Mouse (Mus musculus) lung, embryonic 16.5 days (tissue): ENCODE data around the gene Stau1. TPM values are rescaled to one million over a fixed set of nuclear protein-coding genes. Genes with fewer than 3 reads are reported as not detected.

ENCODE experiments used
- ATAC-seq: fragments of 200-750 bp; cut with Nextera tagmentation; 2 replicates; pipeline ENCODE4 v1.8.0; 2017; ENCODE audit warnings: low read depth, mild to moderate bottlenecking, moderate library complexity
- H3K27ac ChIP-seq: fragments of 300-500 bp; sonication (generic); 2 replicates; pipeline ENCODE4 v1.5.1; 2014; ENCODE audit warnings: mild to moderate bottlenecking, control low read depth, low read length
- H3K27me3 ChIP-seq: fragments of 300-500 bp; sonication (generic); 2 replicates; pipeline ENCODE4 v1.6.1; 2014; ENCODE audit warnings: low read depth, low read length, mixed read lengths; ENCODE audit not compliant: control insufficient read depth, insufficient read depth
- H3K36me3 ChIP-seq: fragments of 300-500 bp; sonication (generic); 2 replicates; pipeline ENCODE4 v1.6.1; 2014; ENCODE audit warnings: low read length; ENCODE audit not compliant: control insufficient read depth, insufficient read depth
- H3K4me1 ChIP-seq: fragments of 300-500 bp; sonication (generic); replicated peaks from 2 replicates; pipeline ENCODE4 v1.6.1; 2014; ENCODE audit warnings: low read length, mixed read lengths; ENCODE audit not compliant: control insufficient read depth, insufficient read depth
- H3K4me2 ChIP-seq: fragments of 300-500 bp; sonication (generic); 2 replicates; pipeline ENCODE4 v1.6.1; 2014; ENCODE audit warnings: low read depth, low read length, control low read depth
- H3K4me3 ChIP-seq: fragments of 300-500 bp; sonication (generic); 2 replicates; pipeline ENCODE4 v1.5.1; 2014; ENCODE audit warnings: mild to moderate bottlenecking, low read length, control low read depth
- H3K9ac ChIP-seq: fragments of 300-500 bp; sonication (generic); 2 replicates; pipeline ENCODE4 v1.6.1; 2014; ENCODE audit warnings: low read length, control low read depth
- H3K9me3 ChIP-seq: fragments of 300-500 bp; sonication (generic); 2 replicates; pipeline ENCODE4 v1.6.1; 2016; ENCODE audit warnings: low read length; ENCODE audit not compliant: control insufficient read depth
- WGBS: fragments of 180-500 bp; shearing (Covaris S2); extraction: QIAGEN DNeasy Blood & Tissue Kit; methylation state at CpG from one replicate; pipeline ENCODE4 v1.1.7; 2014; 5-methylcytosine and 5-hydroxymethylcytosine counted together
- polyA plus RNA-seq: library from polyadenylated mRNA; unstranded; fragments of >200 nt; fragmentation: Nextera tagmentation; extraction: Ambion mirVana; gene quantifications from 2 replicates; pipeline ENCODE4 v1.2.1, GENCODE M21; 2015

Gene Stau1
- polyA plus RNA-seq, 1 experiment from 2014 or later = 86.8 TPM

DNA sequence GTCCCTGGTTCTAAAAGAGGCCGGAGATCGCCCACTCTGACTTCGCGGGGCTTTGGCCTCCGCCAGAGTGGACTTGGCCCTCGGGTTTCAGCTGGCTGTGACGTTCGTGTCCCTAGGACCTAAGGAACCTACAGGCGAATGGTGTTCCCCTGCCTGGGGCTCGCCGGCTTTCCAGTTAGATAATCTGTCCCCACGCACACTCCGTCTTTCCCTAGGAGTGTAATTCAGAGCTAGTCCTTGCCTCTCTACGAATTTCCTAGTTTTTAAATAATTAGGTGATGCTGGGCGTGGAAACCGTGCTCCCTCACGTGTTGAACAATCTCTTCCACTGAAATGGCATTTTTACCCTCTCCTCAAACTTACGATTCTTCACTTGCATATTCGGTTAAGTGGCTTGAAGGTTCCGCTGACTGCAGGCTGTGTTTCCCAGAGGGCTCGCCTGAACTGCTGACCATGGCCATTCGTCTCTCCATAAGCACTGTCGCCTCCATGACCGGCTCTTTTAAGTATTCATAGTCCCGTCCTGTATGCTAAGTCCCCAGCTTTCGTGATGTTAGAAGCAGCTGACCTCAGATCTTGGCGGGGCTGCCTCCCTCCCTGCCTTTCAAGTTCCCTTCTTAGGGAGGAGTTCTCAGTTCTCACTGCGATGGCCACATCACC, 89.4 kb downstream of the Stau1 start:
- Histone ChIP-seq H3K36me3 (peaks cover 3% of the 10 kb centered on the region; the same call in 1 of the 2 replicates), H3K27ac (peak overlapping the region; percentile 99), H3K4me3 (peak overlapping the region; percentile 96), H3K4me2 (peak overlapping the region; percentile 95), H3K9ac (peak overlapping the region; percentile 97), H3K9me3 (no peaks in the 10 kb centered on the region), H3K27me3 (no peaks in the 10 kb centered on the region), H3K4me1 (peaks cover 10% of the 10 kb centered on the region)
- peak; percentile 24; the same call in 1 of the 2 replicates for ATAC-seq
- WGBS = under 1% methylated on average over 28 of the region's 28 CpGs

DNA sequence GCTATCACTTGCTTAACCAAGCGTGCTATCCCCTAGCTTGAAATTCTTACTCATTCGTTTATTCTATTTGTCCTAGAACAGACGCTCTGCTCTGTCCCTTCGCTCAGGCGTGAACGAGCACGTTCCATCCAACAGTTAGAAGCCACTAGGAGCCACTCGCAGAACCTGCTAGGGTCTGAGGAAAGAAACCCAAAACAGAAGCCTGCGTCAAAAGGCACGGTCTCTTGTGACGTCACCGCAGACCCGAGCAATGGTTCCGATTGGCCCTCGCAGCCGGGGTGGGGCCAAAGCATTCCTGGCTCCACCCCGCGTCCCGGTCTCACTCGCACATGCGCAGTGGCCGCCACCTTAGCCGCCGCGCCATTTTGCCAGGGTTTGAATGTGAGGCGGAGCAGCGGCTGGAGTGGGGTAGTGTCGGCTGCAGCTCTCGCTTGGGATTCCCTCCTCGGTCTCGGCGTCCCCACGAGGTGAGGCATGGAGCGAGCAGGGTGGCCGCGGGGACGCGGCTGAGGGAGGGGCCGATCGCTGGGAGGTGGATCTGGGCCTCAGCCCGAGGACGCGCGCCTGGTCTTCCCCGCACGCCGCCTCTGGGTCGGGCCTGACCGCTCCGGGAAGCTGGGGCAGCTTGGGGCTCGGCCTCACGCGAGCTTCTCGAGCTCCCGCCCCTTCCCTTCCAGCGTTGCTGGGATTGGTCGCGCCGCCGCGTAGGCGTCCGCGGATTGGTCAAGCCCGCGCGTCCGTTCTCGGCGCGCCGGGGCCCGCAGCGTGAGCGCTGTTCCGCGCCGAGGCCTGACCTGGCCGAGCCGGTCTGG, 90.2 kb downstream of the Stau1 start, which contains the start of gene Cse1l:
Cse1l (plus strand) TSS at position 330 of the 812 bp plus-strand sequence.
- WGBS = under 1% methylated on average over 73 of the region's 80 CpGs
- peak within 1 kb of the TSS; percentile 99 for H3K27ac ChIP-seq
- peaks cover 10% of the 10 kb centered on the region for H3K4me1 ChIP-seq
- no peaks in the 10 kb centered on the region for H3K9me3 ChIP-seq
- H3K4me2 ChIP-seq = peak within 1 kb of the TSS; percentile 95
- no peaks in the 10 kb centered on the region for H3K27me3 ChIP-seq
- H3K36me3 ChIP-seq = peaks cover 3% of the 10 kb centered on the region; the same call in 1 of the 2 replicates
- peak within 1 kb of the TSS; percentile 96 for H3K4me3 ChIP-seq
- peak within 1 kb of the TSS; percentile 97 for H3K9ac ChIP-seq
- peak; percentile 98 for ATAC-seq

- Histone ChIP-seq H3K27ac (no peak overlapping the region), H3K4me3 (no peak overlapping the region), H3K9me3 (no peaks in the 10 kb centered on the region), H3K4me2 (no peak overlapping the region), H3K4me1 (peaks cover 10% of the 10 kb centered on the region), H3K36me3 (no peaks in the 10 kb centered on the region), H3K27me3 (no peaks in the 10 kb centered on the region), H3K9ac (no peak overlapping the region)
- 85% methylated on average over 6 of the region's 6 CpGs for WGBS
- ATAC-seq = no peak
Observed at GRCm38 (mm10) chr2:166903719-166904282, 92.3 kb downstream of the Stau1 start.

GRCm38 (mm10) chr2:166900792-166901505, 95.2 kb downstream of the Stau1 start:
- H3K9ac ChIP-seq = no peak overlapping the region
- no peaks in the 10 kb centered on the region for H3K27me3 ChIP-seq
- H3K36me3 ChIP-seq = no peaks in the 10 kb centered on the region
- no peaks in the 10 kb centered on the region for H3K4me1 ChIP-seq
- no peak overlapping the region for H3K27ac ChIP-seq
- no peaks in the 10 kb centered on the region for H3K9me3 ChIP-seq
- ATAC-seq = no peak
- no peak overlapping the region for H3K4me2 ChIP-seq
- WGBS = 82% methylated on average over 8 of the region's 8 CpGs
- H3K4me3 ChIP-seq = no peak overlapping the region

- no peak overlapping the region for H3K9ac ChIP-seq
- H3K27ac ChIP-seq = no peak overlapping the region
- no peak overlapping the region for H3K4me3 ChIP-seq
- WGBS = 51% methylated on average over 3 of the region's 3 CpGs
- no peaks in the 10 kb centered on the region for H3K9me3 ChIP-seq
- no peak overlapping the region for H3K4me2 ChIP-seq
- H3K4me1 ChIP-seq = no peaks in the 10 kb centered on the region
- peaks cover under 1% of the 10 kb centered on the region; the same call in 1 of the 2 replicates for H3K36me3 ChIP-seq
- no peaks in the 10 kb centered on the region for H3K27me3 ChIP-seq
- no peak for ATAC-seq
Observed at GRCm38 (mm10) chr2:166899746-166900145, 96.4 kb downstream of the Stau1 start.

DNA sequence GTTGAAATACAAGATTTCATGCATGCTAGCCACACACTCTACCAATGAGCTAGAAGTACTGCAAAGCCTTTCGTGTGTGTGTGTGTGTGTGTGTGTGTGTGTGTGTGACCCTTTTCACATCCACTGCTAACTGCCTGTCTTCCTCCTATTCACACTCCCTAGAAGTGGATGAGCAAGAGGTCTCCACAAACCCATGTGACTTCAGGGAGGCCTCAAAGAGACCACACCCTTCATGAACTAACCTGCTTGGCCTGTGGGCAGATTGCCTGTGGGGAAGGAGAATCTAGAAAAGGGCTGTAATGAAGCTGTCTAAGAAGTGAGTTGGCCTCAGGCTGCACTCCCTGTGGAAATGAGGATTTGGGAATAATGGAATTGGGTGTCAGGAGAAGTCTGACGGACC, 96.9 kb downstream of the Stau1 start:
- no peak for ATAC-seq
- Histone ChIP-seq H3K9ac (no peak overlapping the region), H3K27ac (no peak overlapping the region), H3K36me3 (peaks cover 4% of the 10 kb centered on the region; the same call in 1 of the 2 replicates), H3K4me3 (no peak overlapping the region), H3K27me3 (no peaks in the 10 kb centered on the region), H3K4me2 (no peak overlapping the region), H3K4me1 (no peaks in the 10 kb centered on the region), H3K9me3 (no peaks in the 10 kb centered on the region)
- 79% methylated on average over 2 of the region's 2 CpGs for WGBS

Other genes starting within 250 kb of the Stau1 start
- 5.2 and 5.8 TPM in 2 replicates for gene Trp53rkb, start 203.8 kb downstream of the Stau1 start, polyA plus RNA-seq
- gene Arfgef2, start 190.7 kb downstream of the Stau1 start, polyA plus RNA-seq = 5.8 and 6.1 TPM in 2 replicates
- gene Cse1l, start 90.3 kb downstream of the Stau1 start, polyA plus RNA-seq = 106 and 118 TPM in 2 replicates
- gene Ddx27, start 18.9 kb upstream of the Stau1 start, polyA plus RNA-seq = 40.5 and 43.6 TPM in 2 replicates
- 8.9 and 10.0 TPM in 2 replicates for gene Znfx1, start 66.7 kb upstream of the Stau1 start, polyA plus RNA-seq
- gene Kcnb1, start 193.9 kb upstream of the Stau1 start, polyA plus RNA-seq = 0.45 and 0.65 TPM in 2 replicates
- gene Ptgis, start 244.3 kb upstream of the Stau1 start, polyA plus RNA-seq = 14.4 and 15.8 TPM in 2 replicates